Mouse (Mus musculus) heart, adult 2 months (tissue): ENCODE results near the gene Capn7.

Source experiments
- CTCF ChIP-seq: fragments of 200-600 bp; IDR thresholded peaks from 2 replicates; pipeline ENCODE4 v1.8.1; 2022; ENCODE audit warnings: antibody characterized with exemption, mild to moderate bottlenecking, moderate library complexity
- POLR2A ChIP-seq: fragments of 200-500 bp; IDR thresholded peaks from 2 replicates; pipeline ENCODE4 v1.6.1; 2011; ENCODE audit warnings: mild to moderate bottlenecking, low read depth, low read length, control low read depth; ENCODE audit not compliant: insufficient read depth

DNA sequence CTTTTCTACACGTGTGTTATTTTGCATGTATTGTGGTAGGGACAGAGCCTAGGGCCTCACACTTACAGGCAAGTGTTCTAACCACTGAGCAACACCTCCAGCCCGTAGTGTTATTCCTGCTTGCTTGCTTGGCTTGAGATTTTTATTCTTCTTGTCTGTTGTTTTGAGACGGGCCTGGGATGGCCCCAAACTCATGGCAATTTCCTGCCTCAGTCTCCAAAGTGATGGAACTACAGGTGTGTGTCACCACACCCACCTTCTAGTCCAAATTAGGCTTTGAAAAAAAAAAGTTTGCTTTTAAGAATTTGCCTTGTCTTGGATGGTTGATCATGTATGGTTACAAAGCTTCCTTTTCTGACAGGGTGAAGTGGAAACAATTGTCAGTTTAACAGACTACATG is 80.0 kb downstream of the Capn7 start:
- TF ChIP-seq CTCF (no peak), POLR2A (no peak)
